Mouse (Mus musculus): ENCODE measurements around the gene Aspdh. TPM values are rescaled to one million over a fixed set of nuclear protein-coding genes. Genes with fewer than 3 reads are reported as not detected.

Gene Aspdh
- polyA plus RNA-seq, 1 experiment = 29.8 TPM

- peak; percentile 99 for DNase-seq (ENCODE audit: low read depth)
- TF ChIP-seq CTCF (IDR thresholded peaks at IDR 0.05; ENCODE audit: borderline replicate concordance, extremely low read depth, insufficient read depth, insufficient read length) (no peak), POLR2A (IDR thresholded peaks at IDR 0.05; ENCODE audit: borderline replicate concordance, extremely low read depth, insufficient read depth, insufficient read length, poor library complexity, severe bottlenecking) (peak; percentile 37; the same call in 1 of the 2 replicates)
These were observed 2.7 kb downstream of the Aspdh start, which contains the start of gene Josd2 for GRCm38 (mm10) chr7:44467811-44468411. Gene Josd2, plus strand, starts transcription at chr7:44467980.

- no peak for DNase-seq (ENCODE audit: low read depth)
- TF ChIP-seq CTCF (IDR thresholded peaks at IDR 0.05; ENCODE audit: borderline replicate concordance, extremely low read depth, insufficient read depth, insufficient read length) (no peak), POLR2A (IDR thresholded peaks at IDR 0.05; ENCODE audit: borderline replicate concordance, extremely low read depth, insufficient read depth, insufficient read length, poor library complexity, severe bottlenecking) (no peak)
These were observed 3.6 kb downstream of the Aspdh start for GRCm38 (mm10) chr7:44468644-44469285.

GRCm38 (mm10) chr7:44469677-44470675, 4.8 kb downstream of the Aspdh start:
- no peak for DNase-seq (ENCODE audit: low read depth)
- TF ChIP-seq CTCF (IDR thresholded peaks at IDR 0.05; ENCODE audit: borderline replicate concordance, extremely low read depth, insufficient read depth, insufficient read length) = no peak

GRCm38 (mm10) chr7:44470696-44471612, 5.8 kb downstream of the Aspdh start:
- TF ChIP-seq CTCF (IDR thresholded peaks at IDR 0.05; ENCODE audit: borderline replicate concordance, extremely low read depth, insufficient read depth, insufficient read length) (no peak), POLR2A (IDR thresholded peaks at IDR 0.05; ENCODE audit: borderline replicate concordance, extremely low read depth, insufficient read depth, insufficient read length, poor library complexity, severe bottlenecking) (no peak)

GRCm38 (mm10) chr7:44471880-44472557, 6.8 kb downstream of the Aspdh start:
- TF ChIP-seq CTCF (IDR thresholded peaks at IDR 0.05; ENCODE audit: borderline replicate concordance, extremely low read depth, insufficient read depth, insufficient read length) (no peak), POLR2A (IDR thresholded peaks at IDR 0.05; ENCODE audit: borderline replicate concordance, extremely low read depth, insufficient read depth, insufficient read length, poor library complexity, severe bottlenecking) (no peak)
- peak; percentile 34 for DNase-seq (ENCODE audit: low read depth)

More at GRCm38 (mm10) chr7:44470696-44471612, 5.8 kb downstream of the Aspdh start:
- DNase-seq (ENCODE audit: low read depth) = no peak

GRCm38 (mm10) chr7:44472558-44472885, 7.3 kb downstream of the Aspdh start:
- TF ChIP-seq POLR2A (IDR thresholded peaks at IDR 0.05; ENCODE audit: borderline replicate concordance, extremely low read depth, insufficient read depth, insufficient read length, poor library complexity, severe bottlenecking) = no peak
- TF ChIP-seq CTCF (IDR thresholded peaks at IDR 0.05; ENCODE audit: borderline replicate concordance, extremely low read depth, insufficient read depth, insufficient read length) = no peak
- no peak for DNase-seq (ENCODE audit: low read depth)

GRCm38 (mm10) chr7:44472961-44473646, 7.9 kb downstream of the Aspdh start:
- no peak for TF ChIP-seq POLR2A (IDR thresholded peaks at IDR 0.05; ENCODE audit: borderline replicate concordance, extremely low read depth, insufficient read depth, insufficient read length, poor library complexity, severe bottlenecking)
- DNase-seq (ENCODE audit: low read depth) = no peak

GRCm38 (mm10) chr7:44474419-44474818, 9.2 kb downstream of the Aspdh start:
- TF ChIP-seq POLR2A (IDR thresholded peaks at IDR 0.05; ENCODE audit: borderline replicate concordance, extremely low read depth, insufficient read depth, insufficient read length, poor library complexity, severe bottlenecking) = no peak
- TF ChIP-seq CTCF (IDR thresholded peaks at IDR 0.05; ENCODE audit: borderline replicate concordance, extremely low read depth, insufficient read depth, insufficient read length) = no peak
- DNase-seq (ENCODE audit: low read depth) = peak; percentile 83

- TF ChIP-seq POLR2A (IDR thresholded peaks at IDR 0.05; ENCODE audit: borderline replicate concordance, extremely low read depth, insufficient read depth, insufficient read length, poor library complexity, severe bottlenecking) (no peak), CTCF (IDR thresholded peaks at IDR 0.05; ENCODE audit: borderline replicate concordance, extremely low read depth, insufficient read depth, insufficient read length) (no peak)
- DNase-seq (ENCODE audit: low read depth) = peak; percentile 50
These were observed 9.9 kb downstream of the Aspdh start for GRCm38 (mm10) chr7:44475046-44475614.

All from brain, embryonic 14.5 days (tissue).